Mouse (Mus musculus) heart, adult 2 months (tissue): ENCODE data around the gene Ado.

Experiments
- CTCF ChIP-seq: fragments of 200-600 bp; IDR thresholded peaks from 2 replicates; pipeline ENCODE4 v1.8.1; 2022; ENCODE audit warnings: antibody characterized with exemption, mild to moderate bottlenecking, moderate library complexity
- POLR2A ChIP-seq: fragments of 200-500 bp; IDR thresholded peaks from 2 replicates; pipeline ENCODE4 v1.6.1; 2011; ENCODE audit warnings: mild to moderate bottlenecking, low read depth, low read length, control low read depth; ENCODE audit not compliant: insufficient read depth

DNA sequence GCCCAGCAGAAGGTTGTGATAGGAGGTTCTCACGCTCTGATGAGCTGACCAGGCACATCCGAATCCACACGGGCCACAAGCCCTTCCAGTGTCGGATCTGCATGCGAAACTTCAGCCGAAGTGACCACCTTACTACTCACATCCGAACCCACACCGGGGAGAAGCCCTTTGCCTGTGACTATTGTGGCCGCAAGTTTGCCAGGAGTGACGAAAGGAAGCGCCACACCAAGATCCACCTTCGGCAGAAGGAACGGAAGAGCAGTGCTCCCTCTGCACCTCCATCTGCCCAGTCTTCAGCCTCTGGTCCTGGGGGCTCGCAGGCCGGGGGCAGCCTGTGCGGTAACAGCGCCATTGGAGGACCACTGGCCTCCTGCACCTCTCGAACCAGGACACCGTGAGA is 8.2 kb downstream of the Ado start:
- TF ChIP-seq CTCF: no peak
- no peak for TF ChIP-seq POLR2A
